25 mouse cellular contexts compared by ENCODE assay signal in the genomic region with DNA sequence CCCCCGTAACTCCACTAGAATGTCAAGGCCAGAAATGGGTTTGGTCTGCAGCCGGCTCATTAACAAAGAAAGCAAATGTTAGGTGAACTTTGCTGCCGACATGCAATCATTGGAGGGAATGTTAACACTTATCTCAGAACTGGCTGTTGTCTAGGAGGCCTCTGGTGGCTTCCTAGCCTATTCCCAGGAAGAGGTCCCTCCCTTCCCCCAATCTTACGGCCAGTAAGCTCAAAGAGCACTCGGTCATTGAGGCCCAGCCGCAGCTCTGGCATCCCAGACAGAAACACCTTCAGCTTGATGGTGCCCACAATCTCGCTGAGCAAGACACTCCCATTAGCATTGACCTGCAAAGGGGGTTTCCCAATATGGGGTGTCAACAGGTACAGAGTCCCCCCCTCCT. TPM values are rescaled to one million over a fixed set of nuclear protein-coding genes. Genes with fewer than 3 reads are reported as not detected.
DNase-seq lines count a peak whose midpoint lies in the region; ATAC-seq and TF ChIP-seq lines count a peak whose summit lies in the region.
"Had no signal": no experiment of that assay in that cellular context is flagged by ENCODE, and none has a peak within 500 bp of the region (broad histone marks: within the 10 kb centered on the region; RNA-seq: fewer than 3 reads in every experiment).

No protein-coding gene starts in this region.

- H3K9ac ChIP-seq in intestine, embryonic 15.5 days = no peak overlapping the region
- no peak overlapping the region for H3K9ac ChIP-seq in intestine, embryonic 16.5 days (ENCODE audit: low read depth, low read length)
- no peak overlapping the region for H3K9ac ChIP-seq in intestine, postnatal 0 days (ENCODE audit: low read depth, low read length)

- no peaks in the 10 kb centered on the region for H3K4me1 ChIP-seq in intestine, embryonic 15.5 days (replicated peaks)
- peaks cover 2% of the 10 kb centered on the region; the same call in 1 of the 2 replicates for H3K4me1 ChIP-seq in intestine, embryonic 16.5 days (ENCODE audit: control insufficient read depth, insufficient read depth, low read length)
- H3K4me1 ChIP-seq in intestine, postnatal 0 days (replicated peaks; ENCODE audit: control insufficient read depth, insufficient read depth, low read length) = 0 out of 2 replicates have a peak, but pooled peaks cover 3% of the 10 kb centered on the region

- no peak overlapping the region for H3K4me2 ChIP-seq in intestine, embryonic 15.5 days (replicated peaks)
- no peak overlapping the region for H3K4me2 ChIP-seq in intestine, embryonic 16.5 days (ENCODE audit: low read depth, low read length)
- peak overlapping the region; percentile 27; the same call in 1 of the 2 replicates for H3K4me2 ChIP-seq in intestine, postnatal 0 days (replicated peaks; ENCODE audit: low read depth)

- peak; percentile 7 for DNase-seq in CD4-positive helper T cell, adult 2 months (ENCODE audit: low read depth, low spot score)
- DNase-seq in left cerebral cortex, postnatal 36 days (ENCODE audit: low spot score in 2 of 2) = no peak
- no peak for DNase-seq in retina, postnatal 1 day
- DNase-seq in right cerebral cortex, postnatal 4 days = no peak
- no peak for DNase-seq in gastrocnemius, adult 18-20 months (ENCODE audit: low spot score)
- DNase-seq: adrenal gland, adult 2 months; adrenal gland, adult 8-10 months; adrenal gland, postnatal 10 days; adrenal gland, postnatal 14 days; adrenal gland, postnatal 25 days; adrenal gland, postnatal 36 days; B cell, adult 2 months; cerebellum, adult 11 months; cerebellum, adult 11-12 months; cerebellum, adult 18-20 months had no signal

- no peak overlapping the region for H3K27ac ChIP-seq in intestine, embryonic 15.5 days
- peak overlapping the region; percentile 66 for H3K27ac ChIP-seq in intestine, embryonic 16.5 days (ENCODE audit: low read length)
- H3K27ac ChIP-seq in intestine, postnatal 0 days (ENCODE audit: low read depth, low read length) = peak overlapping the region; percentile 74

- H3K27me3 ChIP-seq in intestine, embryonic 15.5 days (replicated peaks) = no peaks in the 10 kb centered on the region
- H3K27me3 ChIP-seq in intestine, embryonic 16.5 days (replicated peaks; ENCODE audit: control insufficient read depth, insufficient read depth, low read length) = no peaks in the 10 kb centered on the region
- H3K27me3 ChIP-seq in intestine, postnatal 0 days (replicated peaks; ENCODE audit: control insufficient read depth, insufficient read depth, low read length) = no peaks in the 10 kb centered on the region
- H3K27me3 ChIP-seq: CH12.LX, Patski had no signal

- H3K36me3 ChIP-seq in intestine, embryonic 15.5 days = peaks cover 6% of the 10 kb centered on the region; the same call in 1 of the 2 replicates
- 0 out of 2 replicates have a peak, but pooled peaks cover 2% of the 10 kb centered on the region for H3K36me3 ChIP-seq in intestine, embryonic 16.5 days (ENCODE audit: control insufficient read depth, insufficient read depth, low read length)
- peaks cover 20% of the 10 kb centered on the region for H3K36me3 ChIP-seq in intestine, postnatal 0 days (ENCODE audit: control insufficient read depth, insufficient read depth)
- H3K36me3 ChIP-seq: G1E had no signal

- no peaks in the 10 kb centered on the region for H3K9me3 ChIP-seq in intestine, embryonic 15.5 days
- H3K9me3 ChIP-seq in intestine, embryonic 16.5 days (ENCODE audit: control insufficient read depth, low read length) = no peaks in the 10 kb centered on the region
- H3K9me3 ChIP-seq in intestine, postnatal 0 days (ENCODE audit: control insufficient read depth) = no peaks in the 10 kb centered on the region
- H3K9me3 ChIP-seq: G1E had no signal

- H3K4me3 ChIP-seq in intestine, embryonic 15.5 days (replicated peaks) = no peak overlapping the region
- no peak overlapping the region for H3K4me3 ChIP-seq in intestine, embryonic 16.5 days (ENCODE audit: low read length)
- no peak overlapping the region for H3K4me3 ChIP-seq in intestine, postnatal 0 days (ENCODE audit: low read depth, low read length)

- WGBS in intestine, embryonic 15.5 days = 66% methylated on average over 7 of the region's 7 CpGs
- 51% methylated on average over 7 of the region's 7 CpGs for WGBS in intestine, embryonic 16.5 days
- 45% methylated on average over 7 of the region's 7 CpGs for WGBS in intestine, postnatal 0 days

- peak; percentile 63; the same call in 1 of the 2 replicates for ATAC-seq in intestine, embryonic 15.5 days
- peak; percentile 81 for ATAC-seq in intestine, embryonic 16.5 days
- ATAC-seq in intestine, postnatal 0 days = peak; percentile 86
- ATAC-seq: activated CD4-positive, CD25-positive, alpha-beta regulatory T cell, adult 4 months; CD4-positive, CD25-positive, alpha-beta regulatory T cell, adult 4 months; Patski had no signal

- intact Hi-C loops in left cerebral cortex, postnatal 36 days (cut with DNase I) = no loop called here

- 0 out of 2 replicates have a peak, but pooled peaks have one; percentile 7 for TF ChIP-seq CTCF in intestine, postnatal 0 days (IDR thresholded peaks at IDR 0.05; ENCODE audit: low read depth)

RNA-seq across cellular contexts. Expression of gene Ap1m2, which starts 7.1 kb away (rescaled TPM):
- 106 and 115 TPM in 2 replicates for polyA plus RNA-seq in intestine, embryonic 15.5 days (2015; fragmentation: Nextera tagmentation; extraction: Ambion mirVana)
- 158 and 172 TPM in 2 replicates for polyA plus RNA-seq in intestine, embryonic 16.5 days (2015; fragmentation: Nextera tagmentation; extraction: Ambion mirVana)
- 192 and 208 TPM in 2 replicates for polyA plus RNA-seq in intestine, postnatal 0 days (2015; fragmentation: Nextera tagmentation; extraction: Ambion mirVana)
- total RNA-seq in left cerebral cortex, postnatal 36 days (2021) = 1 to 10 TPM in 1 of 2 experiments, under 1 TPM in 1; 0.72 to 1.6 TPM
- total RNA-seq in gastrocnemius, adult 18-20 months (2021) = not detected
- total RNA-seq: adrenal gland, adult 18-20 months; adrenal gland, adult 2 months; adrenal gland, postnatal 14 days; adrenal gland, postnatal 25 days; adrenal gland, postnatal 36 days had no signal
- polyA plus RNA-seq: adrenal gland, adult 2 months; C2C12; G1E; Patski had no signal

RNA-seq across cellular contexts. Expression of gene Cdkn2d, which starts 13.9 kb away (rescaled TPM):
- 38.4 and 42.1 TPM in 2 replicates for polyA plus RNA-seq in intestine, embryonic 15.5 days (2015; fragmentation: Nextera tagmentation; extraction: Ambion mirVana)
- 40.2 and 42.5 TPM in 2 replicates for polyA plus RNA-seq in intestine, embryonic 16.5 days (2015; fragmentation: Nextera tagmentation; extraction: Ambion mirVana)
- 24.1 and 25.8 TPM in 2 replicates for polyA plus RNA-seq in intestine, postnatal 0 days (2015; fragmentation: Nextera tagmentation; extraction: Ambion mirVana)
- 10 to 100 TPM; 52.7 to 58.8 TPM for total RNA-seq in left cerebral cortex, postnatal 36 days (2021)
- 1 to 10 TPM; 8.0 to 8.3 TPM for total RNA-seq in gastrocnemius, adult 18-20 months (2021)

RNA-seq across cellular contexts. Expression of gene Slc44a2, which starts 15.4 kb away (rescaled TPM):
- 48.1 and 52.0 TPM in 2 replicates for polyA plus RNA-seq in intestine, embryonic 15.5 days (2015; fragmentation: Nextera tagmentation; extraction: Ambion mirVana)
- 44.6 and 50.2 TPM in 2 replicates for polyA plus RNA-seq in intestine, embryonic 16.5 days (2015; fragmentation: Nextera tagmentation; extraction: Ambion mirVana)
- 13.3 and 13.8 TPM in 2 replicates for polyA plus RNA-seq in intestine, postnatal 0 days (2015; fragmentation: Nextera tagmentation; extraction: Ambion mirVana)
- 10 to 100 TPM; 43.0 to 52.5 TPM for total RNA-seq in left cerebral cortex, postnatal 36 days (2021)
- total RNA-seq in gastrocnemius, adult 18-20 months (2021) = 100 to 1,000 TPM; 159 to 162 TPM

RNA-seq across cellular contexts. Expression of gene Kri1, which starts 17.3 kb away (rescaled TPM):
- polyA plus RNA-seq in intestine, embryonic 15.5 days (2015; fragmentation: Nextera tagmentation; extraction: Ambion mirVana) = 11.1 and 15.4 TPM in 2 replicates
- 12.3 and 13.2 TPM in 2 replicates for polyA plus RNA-seq in intestine, embryonic 16.5 days (2015; fragmentation: Nextera tagmentation; extraction: Ambion mirVana)
- 7.0 and 7.2 TPM in 2 replicates for polyA plus RNA-seq in intestine, postnatal 0 days (2015; fragmentation: Nextera tagmentation; extraction: Ambion mirVana)
- total RNA-seq in left cerebral cortex, postnatal 36 days (2021) = 10 to 100 TPM; 32.6 to 44.4 TPM
- total RNA-seq in gastrocnemius, adult 18-20 months (2021) = 1 to 10 TPM; 8.0 to 9.3 TPM

RNA-seq across cellular contexts. Expression of gene Atg4d, which starts 40.0 kb away (rescaled TPM):
- polyA plus RNA-seq in intestine, embryonic 15.5 days (2015; fragmentation: Nextera tagmentation; extraction: Ambion mirVana) = 50.0 and 55.1 TPM in 2 replicates
- 62.1 and 62.3 TPM in 2 replicates for polyA plus RNA-seq in intestine, embryonic 16.5 days (2015; fragmentation: Nextera tagmentation; extraction: Ambion mirVana)
- polyA plus RNA-seq in intestine, postnatal 0 days (2015; fragmentation: Nextera tagmentation; extraction: Ambion mirVana) = 44.7 and 48.1 TPM in 2 replicates
- 10 to 100 TPM; 47.1 to 48.8 TPM for total RNA-seq in left cerebral cortex, postnatal 36 days (2021)
- total RNA-seq in gastrocnemius, adult 18-20 months (2021) = 10 to 100 TPM; 64.7 to 67.6 TPM
